Mouse (Mus musculus): ENCODE data around the gene Ifi27.
"Not testable (repeated sequence)": the region's sequence is repeated elsewhere in the genome, so short reads cannot be mapped to it uniquely, and the experiment has no call there.

The Ifi27 gene

DNA sequence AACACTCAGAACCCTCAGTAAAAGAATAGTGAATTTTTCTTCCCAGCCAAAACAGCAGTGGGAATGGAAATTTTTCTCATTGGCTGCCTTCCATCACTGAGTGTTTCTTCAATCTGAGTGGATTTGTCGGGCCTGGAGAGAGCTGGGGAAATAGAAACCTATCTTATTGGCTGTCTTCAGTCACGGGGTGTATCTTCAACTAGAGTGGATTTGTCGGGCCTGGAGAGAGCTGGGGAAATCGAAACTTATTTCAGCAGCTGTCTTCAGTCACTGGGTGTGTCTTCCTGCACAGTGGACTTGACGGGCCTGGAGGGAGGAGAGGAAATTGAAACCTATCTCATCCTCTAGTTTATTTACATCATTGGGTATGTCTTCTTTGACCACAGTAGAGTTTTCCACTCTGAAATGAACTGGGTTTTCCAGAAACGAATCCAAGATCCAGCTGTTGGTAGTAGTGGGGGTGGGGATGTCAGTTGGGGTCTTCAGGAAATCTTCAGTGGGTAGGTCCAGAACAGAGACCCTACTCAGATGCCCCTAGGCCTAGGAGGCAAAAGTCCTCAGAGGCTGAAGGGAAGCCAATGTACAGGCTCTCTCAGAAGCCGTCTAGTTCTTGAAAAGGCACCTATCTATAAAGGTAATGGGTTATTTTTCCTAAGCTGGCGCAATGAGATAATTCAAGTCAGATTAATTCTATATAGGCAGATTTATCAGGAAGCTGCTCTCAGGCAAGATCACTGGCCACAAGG, at the start of gene Ifi27:
Gene Ifi27, plus strand, starts transcription at position 226 of the 746 bp plus-strand sequence.
- DNase-seq (ENCODE audit: low spot score), result no peak

DNA sequence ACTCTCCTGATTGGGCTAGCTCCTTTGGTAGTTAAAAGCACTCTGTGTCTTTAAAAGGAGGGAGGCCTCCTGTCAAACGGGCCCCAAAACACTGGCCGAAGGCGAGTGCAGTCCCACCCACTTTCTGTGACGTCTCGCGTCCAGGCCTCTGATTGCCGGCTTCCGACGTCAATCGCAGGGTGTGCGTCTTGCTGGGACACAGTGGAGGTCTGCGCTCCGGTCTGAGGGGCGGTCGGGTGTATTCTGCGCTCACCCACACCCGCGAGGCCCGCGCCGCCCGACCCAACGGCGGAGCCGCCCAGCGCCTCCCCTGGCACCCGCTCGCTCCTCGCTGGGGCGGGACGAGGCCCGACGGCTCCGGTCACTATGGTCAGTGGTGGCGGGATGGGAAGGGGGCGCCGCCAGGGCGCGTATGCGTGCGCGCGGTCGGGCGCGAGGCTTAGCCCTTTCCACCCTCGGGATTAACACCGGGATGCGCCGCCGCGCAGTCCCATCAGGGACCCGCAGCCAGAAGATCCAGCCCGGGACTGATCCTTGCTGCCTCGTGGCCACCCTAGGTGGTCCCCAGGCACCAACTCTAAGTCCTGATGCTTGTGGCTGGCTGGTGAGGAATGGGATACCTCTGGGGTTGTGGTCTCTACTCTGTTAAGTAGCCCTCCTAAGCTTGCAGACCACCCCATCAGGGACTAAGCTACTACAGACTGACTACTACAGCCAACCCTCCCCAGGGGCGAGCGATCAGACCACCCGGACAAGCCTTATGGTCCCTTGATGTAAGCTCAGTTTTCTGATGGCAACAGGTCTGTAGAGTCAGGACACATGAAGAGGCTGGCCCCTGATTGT, 45.3 kb upstream of the Ifi27 start, which contains the start of gene Otub2:
Gene Otub2, plus strand, starts transcription at position 178 of the 843 bp plus-strand sequence.
- DNase-seq (ENCODE audit: low spot score), result peak; percentile 90

DNA sequence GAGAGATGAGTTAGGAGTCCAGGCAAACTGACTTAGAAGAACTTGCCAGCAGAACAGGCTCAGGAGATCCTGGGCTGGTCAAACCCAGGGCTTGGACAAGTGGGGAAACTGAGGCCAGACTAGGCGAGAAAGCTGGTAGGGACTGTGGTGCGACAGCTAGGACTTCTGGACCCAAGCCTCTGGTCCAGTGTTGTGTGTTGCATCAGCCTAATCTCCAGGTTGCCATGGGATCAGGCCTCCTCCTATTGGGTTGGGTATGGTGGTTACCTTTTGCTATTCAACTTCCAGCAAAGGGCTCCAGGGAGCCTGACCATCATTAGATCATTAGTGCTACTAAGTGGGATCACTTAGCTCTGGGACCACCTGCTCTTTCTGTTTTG, 44.7 kb upstream of the Ifi27 start:
- DNase-seq (ENCODE audit: low spot score), result no peak

DNA sequence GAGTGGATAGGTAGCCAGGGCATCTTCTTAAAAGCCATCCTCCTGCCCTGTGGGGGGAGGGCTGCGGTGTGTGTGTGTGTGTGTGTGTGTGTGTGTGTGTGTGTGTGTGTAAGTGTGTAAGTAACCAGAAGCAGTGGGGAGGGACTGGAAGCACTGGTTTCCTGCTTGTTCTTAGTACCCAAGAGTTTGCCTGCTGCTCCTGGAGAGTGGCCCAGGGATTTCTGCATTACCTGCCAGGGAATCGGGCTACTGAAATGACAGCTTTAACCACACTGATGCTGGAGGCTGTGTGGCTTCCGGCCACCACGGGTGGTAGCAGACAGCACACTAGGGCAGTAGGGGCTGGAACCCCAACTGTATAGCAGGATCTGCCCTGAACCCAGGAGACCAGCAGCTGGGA, 44.0 kb upstream of the Ifi27 start:
- DNase-seq (ENCODE audit: low spot score), result no peak

DNA sequence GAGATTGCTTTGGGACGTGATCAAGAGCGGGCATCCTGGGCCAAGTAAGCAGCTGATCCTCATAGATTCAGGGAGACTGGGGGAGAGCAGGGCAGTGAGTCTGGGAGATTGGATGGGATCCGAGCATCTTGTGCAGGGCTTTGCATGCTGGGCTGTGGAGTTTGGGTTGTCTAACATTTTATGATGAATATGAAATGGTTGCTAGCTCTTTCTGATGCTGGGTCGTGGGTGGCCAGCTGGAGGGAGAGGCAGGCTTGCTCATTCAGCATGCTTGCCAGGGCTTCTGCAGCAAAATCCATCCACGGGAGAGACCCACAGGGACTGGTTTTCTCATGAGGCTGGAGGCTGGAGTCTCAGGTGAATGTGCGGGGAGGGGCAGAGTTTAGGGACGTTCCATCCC, 42.9 kb upstream of the Ifi27 start:
- DNase-seq (ENCODE audit: low spot score), result no peak

DNA sequence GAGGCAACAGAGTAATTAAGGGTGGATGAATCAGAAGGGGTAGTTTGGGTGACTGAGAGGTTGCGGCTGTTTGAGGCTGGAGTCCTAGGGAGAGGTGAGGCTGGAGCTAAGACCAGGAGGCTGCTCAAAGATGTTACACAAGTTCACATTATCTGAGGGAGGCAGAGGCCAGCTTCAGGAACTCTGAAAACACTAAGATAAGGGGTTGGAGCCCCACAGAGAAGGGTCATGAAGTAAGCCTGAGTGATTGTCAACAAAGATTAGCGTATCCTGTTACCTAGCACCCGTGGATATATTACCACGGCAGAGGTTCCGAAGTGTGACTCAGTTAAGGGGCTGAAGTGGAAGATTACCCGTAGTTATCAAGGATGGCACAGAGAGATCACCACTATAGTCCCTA, 40.5 kb upstream of the Ifi27 start:
- DNase-seq (ENCODE audit: low spot score), result no peak

DNA sequence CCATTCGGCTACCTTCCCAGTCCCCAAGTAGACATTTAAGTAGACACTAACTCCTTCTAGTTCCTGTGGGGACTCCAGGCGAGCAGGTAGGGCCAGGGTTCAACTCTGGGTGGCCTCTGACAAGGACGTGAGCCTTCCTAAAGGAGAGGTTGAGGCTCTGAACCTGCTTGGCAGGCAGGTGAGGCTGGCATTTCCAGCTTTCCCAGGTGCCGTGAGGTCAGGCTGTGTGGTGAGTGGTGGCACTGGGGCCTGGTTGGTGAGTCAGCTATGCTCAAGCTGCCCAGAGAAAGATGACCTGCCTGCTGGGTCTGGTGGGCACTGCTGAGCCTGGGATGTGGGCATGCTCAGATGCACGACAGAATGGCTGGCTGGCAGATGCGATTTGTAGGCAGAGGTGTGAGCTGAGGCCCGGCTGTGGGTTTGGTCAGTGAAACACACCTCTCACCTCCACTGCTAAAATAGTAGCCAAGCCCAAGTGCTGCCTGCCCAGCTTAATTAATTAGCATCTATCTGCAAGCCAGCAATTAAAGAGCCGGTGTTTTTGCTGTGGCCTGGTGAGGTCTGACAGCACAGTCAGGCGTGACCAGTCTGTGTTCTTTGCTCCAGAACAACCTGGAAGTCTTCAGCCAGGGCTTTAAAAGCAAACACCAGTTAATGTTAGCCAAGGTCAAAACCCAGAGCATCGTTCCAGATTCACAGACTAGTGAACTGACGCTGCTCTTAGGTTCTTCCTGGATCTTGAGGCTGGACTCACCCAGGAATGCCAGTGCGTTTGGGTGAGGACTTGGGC, 38.3 kb upstream of the Ifi27 start:
- DNase-seq (ENCODE audit: low spot score), result no peak

DNA sequence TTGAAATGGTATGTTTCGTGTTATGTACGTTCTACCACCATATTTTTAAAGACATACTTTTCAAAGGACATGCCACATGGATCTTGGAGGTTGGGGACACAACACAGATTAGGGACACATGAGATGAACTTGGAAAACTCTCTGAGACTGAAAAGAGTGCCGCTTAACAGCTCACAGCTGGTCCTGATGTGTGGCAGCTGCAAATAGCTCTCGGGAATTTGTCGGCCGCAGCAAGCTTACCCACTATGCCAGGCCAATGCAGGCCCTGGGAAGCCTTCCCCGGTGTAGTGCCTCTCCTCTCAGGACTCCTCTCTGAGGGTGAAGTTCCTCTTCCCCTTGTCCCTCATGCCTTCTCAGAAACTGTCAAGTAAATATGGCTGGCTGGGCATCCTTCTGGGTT, 37.3 kb upstream of the Ifi27 start:
- DNase-seq (ENCODE audit: low spot score), result no peak

DNA sequence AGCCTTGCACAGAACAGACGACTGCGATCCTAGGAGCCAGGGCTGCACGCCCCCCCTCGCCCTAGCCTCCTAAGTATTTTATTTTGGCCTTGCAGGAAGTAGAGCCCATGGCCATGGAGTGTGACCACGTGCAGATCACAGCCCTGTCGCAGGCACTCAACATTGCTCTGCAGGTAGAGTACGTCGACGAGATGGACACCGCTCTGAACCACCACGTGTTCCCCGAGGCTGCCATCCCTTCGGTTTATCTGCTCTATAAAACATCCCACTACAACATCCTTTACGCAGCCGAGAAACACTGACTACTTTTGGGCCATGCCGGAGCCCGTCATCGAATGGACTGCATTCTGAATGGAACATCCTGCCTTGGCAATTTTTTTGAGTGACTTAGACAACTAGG, 29.9 kb upstream of the Ifi27 start:
- DNase-seq (ENCODE audit: low spot score), result no peak

DNA sequence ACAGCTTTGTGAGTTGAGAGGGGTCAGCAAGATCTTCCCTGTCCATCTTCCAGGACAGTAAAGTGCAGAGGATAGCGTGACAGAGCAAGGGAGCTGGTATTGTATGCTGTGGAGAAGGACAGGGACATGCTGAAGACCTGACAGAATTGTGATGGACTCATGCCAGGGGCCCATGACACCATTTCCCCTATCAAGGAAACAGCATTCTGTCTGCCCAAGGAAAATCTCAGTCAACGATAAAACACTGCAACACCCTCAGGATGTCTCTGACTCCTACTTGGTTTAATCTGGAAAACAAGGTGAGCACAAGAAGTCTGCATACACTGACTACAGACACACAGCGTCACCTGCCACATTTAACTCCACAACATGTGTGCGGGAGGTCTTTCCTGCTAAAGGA, 26.3 kb upstream of the Ifi27 start, which contains the start of gene 9330161L09Rik:
Gene 9330161L09Rik, minus strand, starts transcription at position 101 of the 400 bp plus-strand sequence.
- no peak for DNase-seq (ENCODE audit: low spot score)

DNA sequence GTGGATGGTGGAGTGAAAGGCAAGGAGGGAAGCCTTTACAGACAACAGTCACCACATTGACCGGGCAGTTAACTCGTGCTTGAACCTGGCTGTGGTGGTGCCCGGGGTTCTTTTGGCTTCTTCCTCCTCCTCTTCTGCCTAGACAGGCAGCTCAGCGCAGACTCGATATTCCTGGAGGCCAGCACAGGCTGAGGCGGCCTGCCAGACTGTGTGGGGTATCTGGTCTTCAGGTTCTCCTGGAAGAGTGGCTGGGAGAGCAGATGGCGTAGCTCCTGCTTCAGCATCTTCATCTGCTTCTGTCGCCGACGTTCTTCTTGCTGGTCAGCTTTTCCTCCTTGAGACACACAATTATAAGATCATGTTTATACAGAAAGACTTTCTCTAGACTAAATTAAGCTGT, 25.9 kb upstream of the Ifi27 start:
- no peak for DNase-seq (ENCODE audit: low spot score)

DNA sequence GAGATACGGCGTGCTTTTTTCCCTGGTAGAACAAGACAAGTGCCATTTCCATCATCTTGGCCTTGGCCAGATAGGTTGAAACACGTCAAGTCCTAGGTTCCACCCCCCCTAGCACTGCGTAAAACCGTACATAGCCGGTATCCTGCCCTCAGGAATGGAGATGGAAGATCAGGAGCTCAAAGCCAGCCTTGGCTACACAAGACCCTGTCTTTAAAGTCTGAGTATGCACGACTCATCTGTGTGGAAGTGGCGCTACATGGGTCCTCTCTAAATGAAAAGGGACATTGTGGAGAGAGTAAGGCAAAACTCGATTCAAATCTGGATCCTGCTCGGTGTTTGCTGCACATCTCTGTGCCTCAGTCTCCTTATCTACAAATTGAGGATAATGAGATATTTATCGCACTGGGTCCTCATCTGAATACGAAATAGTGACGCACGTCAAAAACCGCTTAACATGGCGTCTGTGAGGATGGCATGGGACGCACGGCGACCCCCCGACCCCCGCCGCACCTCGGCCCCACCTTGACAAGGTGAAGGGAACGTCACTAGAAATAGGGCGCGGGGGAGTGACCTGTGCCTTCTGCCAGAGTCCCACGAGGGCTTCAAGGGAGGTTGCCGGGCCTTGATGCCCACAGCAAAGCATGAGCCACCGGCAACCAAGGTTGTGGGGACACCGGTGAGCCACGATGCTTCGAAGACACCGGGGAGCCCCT, 8.8 kb upstream of the Ifi27 start:
- DNase-seq (ENCODE audit: low spot score), result no peak

DNA sequence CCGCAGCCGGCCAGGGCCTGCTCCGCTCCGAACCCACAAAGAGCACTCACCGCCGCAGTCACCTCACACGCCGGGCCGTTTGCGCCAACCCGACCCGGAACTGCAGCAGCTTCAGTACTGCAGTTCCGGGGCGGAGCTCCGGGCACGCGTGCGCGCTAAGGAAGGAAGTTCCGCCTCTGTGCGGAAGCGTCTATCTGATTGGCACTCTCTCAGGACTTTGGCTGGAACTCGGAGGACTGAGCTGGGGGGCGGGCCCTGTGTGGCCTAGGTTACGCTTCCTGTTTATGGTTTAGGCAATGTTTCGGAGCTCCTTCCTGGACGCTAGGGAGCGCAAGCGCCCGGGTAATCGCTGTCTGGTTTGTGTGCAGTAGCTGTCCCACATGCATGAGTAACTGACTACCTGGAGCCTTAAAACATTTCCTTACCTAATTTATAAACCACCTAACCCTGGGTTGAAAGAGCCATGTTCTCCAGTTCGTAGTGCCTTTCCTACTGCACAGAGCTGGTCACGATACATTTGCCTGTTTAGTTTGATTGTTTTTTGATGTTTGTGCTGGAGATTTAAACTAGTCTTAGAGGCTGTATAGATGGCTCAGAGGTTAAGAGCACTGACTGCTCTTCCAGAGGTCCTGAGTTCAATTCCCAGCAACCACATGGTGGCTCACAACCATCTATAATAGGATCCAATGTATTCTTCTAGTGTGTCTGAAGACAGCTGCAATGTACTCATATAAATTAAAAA, 8.1 kb upstream of the Ifi27 start, which contains the start of gene Ddx24:
Gene Ddx24, minus strand, starts transcription at position 102 of the 742 bp plus-strand sequence.
- DNase-seq (ENCODE audit: low spot score), result peak; percentile 82

DNA sequence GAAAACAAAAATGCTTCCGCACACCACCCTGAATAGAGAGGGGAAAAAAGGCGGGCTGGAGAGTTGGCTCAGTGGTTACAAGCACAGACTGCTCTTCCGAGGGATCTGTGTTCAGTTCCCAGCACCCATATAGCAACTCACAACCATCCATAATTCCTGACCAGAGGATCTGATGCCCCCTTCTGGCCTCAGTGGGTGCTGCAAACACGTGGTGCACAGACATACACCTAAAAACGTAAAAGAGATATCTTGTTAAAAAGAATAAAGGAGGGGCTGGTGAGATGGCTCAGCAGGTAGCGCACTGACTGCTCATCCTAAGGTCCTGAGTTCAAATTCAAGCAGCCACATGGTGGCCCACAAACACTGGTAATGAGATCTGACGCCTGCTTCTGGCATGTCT, 7.3 kb upstream of the Ifi27 start:
- DNase-seq (ENCODE audit: low spot score), result no peak

DNA sequence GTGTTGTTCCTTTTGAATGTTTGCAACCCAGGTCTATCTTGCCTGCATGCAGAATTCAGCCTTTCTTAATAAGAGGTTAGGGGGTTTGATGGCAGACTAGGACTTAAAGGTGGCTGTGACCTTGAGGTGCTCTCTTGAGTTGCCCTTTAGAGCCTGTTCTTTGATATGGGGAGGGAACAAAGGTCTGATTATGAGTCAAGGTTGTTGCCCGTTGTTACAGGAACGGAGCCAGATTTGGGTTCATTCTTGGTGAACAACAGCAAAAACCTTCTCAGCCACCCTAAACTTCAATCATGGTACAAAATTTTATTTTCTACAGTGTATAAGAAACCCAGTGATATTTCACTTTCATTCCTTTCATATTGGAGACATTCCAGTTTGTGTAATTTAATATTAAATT, 581 bp upstream of the Ifi27 start:
- DNase-seq (ENCODE audit: low spot score), result no peak

DNA sequence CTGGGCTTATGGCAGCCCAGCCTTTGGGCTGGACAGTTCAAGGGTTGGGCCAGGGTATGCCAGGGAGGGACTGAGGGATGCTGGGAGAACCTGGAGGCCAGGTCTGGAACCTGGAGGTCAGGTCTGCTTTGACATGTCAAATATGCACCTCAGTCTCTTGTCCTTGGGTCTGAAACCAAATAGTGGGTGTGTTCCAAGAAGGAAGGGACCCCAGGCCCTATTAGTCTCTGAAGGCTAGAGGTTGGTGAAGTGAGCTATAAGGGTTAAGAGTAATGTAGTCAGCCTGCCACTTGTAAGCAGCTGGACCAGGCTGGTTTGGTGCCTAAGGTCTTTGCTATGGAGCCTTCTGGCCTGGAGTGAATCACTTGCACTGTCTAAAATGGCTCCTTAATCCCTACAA, 850 bp downstream of the Ifi27 start:
- no peak for DNase-seq (ENCODE audit: low spot score)

DNA sequence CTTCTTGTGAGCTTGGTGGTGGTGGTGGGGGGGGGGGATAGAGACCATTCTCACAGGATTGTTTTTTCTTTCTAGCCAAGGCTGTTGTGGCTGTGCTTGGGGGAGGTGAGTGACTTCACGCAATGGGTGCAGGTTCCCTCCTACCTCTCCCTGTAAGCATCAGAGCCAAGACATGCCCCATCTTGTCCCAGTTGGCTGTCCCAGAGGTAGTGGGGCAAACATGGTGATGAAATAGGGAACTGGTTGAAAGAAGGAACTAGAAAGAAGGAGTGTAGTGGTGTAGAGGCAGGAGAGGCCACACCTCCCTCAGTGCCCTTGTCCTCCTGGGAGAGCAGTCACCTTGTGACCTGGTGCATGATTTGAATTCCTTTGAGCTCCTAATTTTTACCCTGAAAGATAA, 3.6 kb downstream of the Ifi27 start:
- DNase-seq (ENCODE audit: low spot score), result no peak

DNA sequence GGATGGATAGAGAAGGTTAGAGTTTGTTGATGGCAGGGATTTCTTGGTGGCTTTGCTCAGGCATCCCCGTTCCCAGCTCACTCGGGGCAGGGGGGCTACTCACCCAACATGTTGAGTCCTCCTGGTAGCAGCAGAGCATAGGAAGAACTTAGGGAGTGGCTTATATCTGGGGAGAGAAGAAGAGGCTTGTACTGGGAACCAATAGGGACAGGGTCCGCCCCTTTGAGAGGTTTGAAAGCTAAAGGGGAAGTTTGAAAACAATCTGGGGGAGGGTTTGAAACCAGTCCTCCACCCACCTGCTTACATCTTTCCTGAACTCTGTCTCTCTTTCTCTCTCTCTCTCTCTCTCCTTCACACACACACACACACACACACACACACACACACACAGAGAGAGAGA, 9.5 kb downstream of the Ifi27 start, which contains the start of gene Ifi27l2a:
Gene Ifi27l2a, minus strand, starts transcription at position 157 of the 400 bp plus-strand sequence.
- DNase-seq (ENCODE audit: low spot score), result no peak

DNA sequence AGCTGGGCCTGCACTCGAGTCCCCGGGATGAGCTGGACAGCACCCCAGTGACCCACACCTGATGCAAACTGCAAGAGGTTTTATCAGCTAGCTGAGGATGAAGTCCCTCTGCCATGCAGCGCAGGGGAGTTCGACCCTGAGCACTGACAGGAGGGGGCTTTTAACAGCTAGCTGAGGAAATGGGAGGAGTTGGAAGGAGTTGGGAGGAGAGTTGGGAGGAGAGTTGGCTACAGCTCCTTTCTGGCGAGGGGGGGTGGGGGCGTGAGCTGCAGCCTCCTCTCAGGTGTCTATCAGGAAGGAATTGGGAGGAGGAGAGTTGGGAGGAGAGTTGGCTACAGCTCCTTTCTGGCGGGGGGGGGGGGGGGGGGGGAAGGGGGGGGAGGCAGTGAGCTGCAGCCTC, 10.2 kb downstream of the Ifi27 start:
- not testable (repeated sequence) for DNase-seq (ENCODE audit: low spot score)

DNA sequence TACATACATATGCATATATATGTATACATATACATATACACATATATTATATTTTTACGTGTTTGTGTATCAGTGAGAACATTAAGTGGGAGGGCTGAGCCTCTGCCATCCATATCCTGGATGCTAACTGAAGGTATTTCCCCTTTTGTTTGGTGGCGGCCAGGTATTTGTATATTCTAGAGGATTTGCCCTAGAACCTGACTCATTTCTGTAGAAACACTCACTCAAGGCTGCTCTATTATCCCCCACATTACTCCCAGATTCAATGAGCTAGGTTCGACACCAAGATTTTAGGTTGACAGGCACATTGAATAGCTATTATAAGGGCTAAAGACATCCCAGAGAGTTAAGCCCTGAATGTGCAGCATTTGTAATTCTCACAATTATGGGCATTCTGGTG, 11.0 kb downstream of the Ifi27 start:
- DNase-seq (ENCODE audit: low spot score), result no peak

DNA sequence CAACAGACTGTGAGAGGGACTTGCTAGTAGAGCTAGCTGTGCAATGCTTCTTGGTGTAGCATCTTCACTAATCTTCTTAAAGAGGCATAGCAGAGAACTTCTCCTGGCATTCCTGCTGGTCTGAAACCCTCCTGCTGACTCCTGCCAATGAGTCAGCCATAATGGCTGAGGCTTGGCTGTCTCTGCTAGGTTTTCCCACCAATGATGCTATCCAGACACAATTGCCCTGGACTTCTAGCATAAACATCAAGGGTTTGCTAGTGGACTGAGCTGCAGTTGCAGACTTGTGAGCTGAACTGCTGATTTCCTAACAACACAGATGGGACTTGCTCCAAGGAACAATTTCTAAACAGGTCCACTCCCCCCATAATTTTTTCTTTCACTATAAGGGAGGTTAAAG, 19.4 kb downstream of the Ifi27 start:
- DNase-seq (ENCODE audit: low spot score), result no peak

Measured in urinary bladder, postnatal 10 days (tissue).